Mouse (Mus musculus): ENCODE measurements at regions not wholly inside any gene's neighbourhood (a gene's known extent, or its start where the extent isn't known, plus 50 kb on each side); places are given as distances from the start of the nearest gene placed in this dataset.

DNA sequence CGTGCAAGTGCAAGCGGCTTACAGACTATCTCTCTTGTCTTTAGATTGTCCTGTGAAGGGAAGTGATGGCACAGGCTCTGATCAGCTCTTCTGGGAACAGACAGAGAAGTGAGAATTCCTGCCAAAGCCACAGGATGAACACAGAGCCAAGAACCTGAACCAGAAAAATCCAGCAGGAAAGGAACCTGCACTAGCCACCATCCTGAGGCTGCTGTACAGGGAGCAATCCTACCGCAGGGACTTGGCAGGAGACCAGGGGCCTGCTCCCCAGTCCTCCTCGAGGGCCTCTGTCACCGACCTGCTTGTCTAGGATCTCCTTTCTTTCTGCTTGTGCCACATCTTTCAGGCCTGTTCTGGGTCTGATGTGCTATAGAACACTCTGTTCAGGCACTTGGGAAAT, 65.0 kb upstream of the Polg start:
- Histone ChIP-seq H3K36me3 (ENCODE audit: control insufficient read depth, insufficient read depth) (no peaks in the 10 kb centered on the region), H3K27me3 (ENCODE audit: control insufficient read depth, insufficient read depth, insufficient read length) (peaks cover 88% of the 10 kb centered on the region), H3K79me3 (ENCODE audit: low read depth) (no peaks in the 10 kb centered on the region), H3K79me2 (ENCODE audit: control insufficient read depth, insufficient read depth) (no peaks in the 10 kb centered on the region), H3K4me3 (ENCODE audit: insufficient read depth, poor library complexity, severe bottlenecking) (no peak overlapping the region), H3ac (ENCODE audit: control insufficient read depth, insufficient read length, low read depth) (no peak overlapping the region)
- no peak for TF ChIP-seq CEBPB (IDR thresholded peaks at IDR 0.05; ENCODE audit: low read depth)
- TF ChIP-seq FOSL1 (IDR thresholded peaks at IDR 0.05; ENCODE audit: insufficient read depth, low read length, poor library complexity, severe bottlenecking), result no peak
- no peak for TF ChIP-seq USF1 (IDR thresholded peaks at IDR 0.05; ENCODE audit: low read depth)
- no peak for TF ChIP-seq CTCF (IDR thresholded peaks at IDR 0.05; ENCODE audit: control insufficient read depth, insufficient read depth, insufficient read length)
- TF ChIP-seq MYOG (IDR thresholded peaks at IDR 0.05; ENCODE audit: control insufficient read depth, extremely low read depth, insufficient read length), result no peak
- TF ChIP-seq MYOD1 (IDR thresholded peaks at IDR 0.05; ENCODE audit: control insufficient read depth, insufficient read length, low read depth), result no peak
- TF ChIP-seq MAX (IDR thresholded peaks at IDR 0.05), result no peak

GRCm38 (mm10) chr7:79529480-79529879, 63.3 kb upstream of the Polg start:
- no peak for TF ChIP-seq MYOG (IDR thresholded peaks at IDR 0.05; ENCODE audit: control insufficient read depth, extremely low read depth, insufficient read length)
- no peak for TF ChIP-seq CEBPB (IDR thresholded peaks at IDR 0.05; ENCODE audit: low read depth)
- no peak for TF ChIP-seq USF1 (IDR thresholded peaks at IDR 0.05; ENCODE audit: low read depth)
- no peak for TF ChIP-seq FOSL1 (IDR thresholded peaks at IDR 0.05; ENCODE audit: insufficient read depth, low read length, poor library complexity, severe bottlenecking)
- TF ChIP-seq MAX (IDR thresholded peaks at IDR 0.05), result no peak
- TF ChIP-seq CTCF (IDR thresholded peaks at IDR 0.05; ENCODE audit: control insufficient read depth, insufficient read depth, insufficient read length), result no peak
- no peak for TF ChIP-seq MYOD1 (IDR thresholded peaks at IDR 0.05; ENCODE audit: control insufficient read depth, insufficient read length, low read depth)
- H3K4me3 ChIP-seq (ENCODE audit: insufficient read depth, poor library complexity, severe bottlenecking), result no peak overlapping the region
- no peaks in the 10 kb centered on the region for H3K79me3 ChIP-seq (ENCODE audit: low read depth)
- H3ac ChIP-seq (ENCODE audit: control insufficient read depth, insufficient read length, low read depth), result no peak overlapping the region
- no peaks in the 10 kb centered on the region for H3K36me3 ChIP-seq (ENCODE audit: control insufficient read depth, insufficient read depth)
- H3K79me2 ChIP-seq (ENCODE audit: control insufficient read depth, insufficient read depth), result no peaks in the 10 kb centered on the region
- peaks cover 88% of the 10 kb centered on the region for H3K27me3 ChIP-seq (ENCODE audit: control insufficient read depth, insufficient read depth, insufficient read length)

DNA sequence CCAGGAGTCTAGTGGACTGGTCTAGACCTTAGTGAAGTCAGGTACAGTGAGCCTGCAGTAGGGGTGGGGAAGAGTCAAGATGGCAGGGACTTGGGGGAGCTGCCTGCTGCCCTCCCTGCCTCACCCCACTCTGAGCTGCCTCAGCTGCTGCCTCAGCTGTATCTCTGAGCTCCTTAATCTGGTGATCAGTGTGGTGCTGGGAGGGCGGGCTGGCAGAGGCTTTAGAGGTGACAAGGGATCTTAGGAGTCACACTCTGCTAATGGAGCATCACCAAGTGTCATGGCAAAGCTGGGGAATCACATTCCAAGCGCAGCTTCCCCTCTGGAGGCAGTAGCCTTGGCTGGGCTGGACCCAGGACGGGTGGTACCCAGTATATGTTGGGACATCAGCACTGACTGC, 61.8 kb upstream of the Polg start:
- Histone ChIP-seq H3ac (ENCODE audit: control insufficient read depth, insufficient read length, low read depth) (no peak overlapping the region), H3K4me3 (ENCODE audit: insufficient read depth, poor library complexity, severe bottlenecking) (no peak overlapping the region), H3K79me2 (ENCODE audit: control insufficient read depth, insufficient read depth) (no peaks in the 10 kb centered on the region), H3K27me3 (ENCODE audit: control insufficient read depth, insufficient read depth, insufficient read length) (peaks cover 75% of the 10 kb centered on the region), H3K36me3 (ENCODE audit: control insufficient read depth, insufficient read depth) (no peaks in the 10 kb centered on the region), H3K79me3 (ENCODE audit: low read depth) (no peaks in the 10 kb centered on the region)
- TF ChIP-seq CEBPB (IDR thresholded peaks at IDR 0.05; ENCODE audit: low read depth), result no peak
- no peak for TF ChIP-seq MYOG (IDR thresholded peaks at IDR 0.05; ENCODE audit: control insufficient read depth, extremely low read depth, insufficient read length)
- TF ChIP-seq MYOD1 (IDR thresholded peaks at IDR 0.05; ENCODE audit: control insufficient read depth, insufficient read length, low read depth), result no peak
- no peak for TF ChIP-seq CTCF (IDR thresholded peaks at IDR 0.05; ENCODE audit: control insufficient read depth, insufficient read depth, insufficient read length)

GRCm38 (mm10) chr7:79525690-79526630, 59.8 kb upstream of the Polg start:
- TF ChIP-seq FOSL1 (IDR thresholded peaks at IDR 0.05; ENCODE audit: insufficient read depth, low read length, poor library complexity, severe bottlenecking), result no peak
- no peak for TF ChIP-seq MYOD1 (IDR thresholded peaks at IDR 0.05; ENCODE audit: control insufficient read depth, insufficient read length, low read depth)
- no peak for TF ChIP-seq CEBPB (IDR thresholded peaks at IDR 0.05; ENCODE audit: low read depth)
- no peak for TF ChIP-seq MYOG (IDR thresholded peaks at IDR 0.05; ENCODE audit: control insufficient read depth, extremely low read depth, insufficient read length)
- no peak for TF ChIP-seq CTCF (IDR thresholded peaks at IDR 0.05; ENCODE audit: control insufficient read depth, insufficient read depth, insufficient read length)
- TF ChIP-seq MAX (IDR thresholded peaks at IDR 0.05), result no peak
- no peak for TF ChIP-seq USF1 (IDR thresholded peaks at IDR 0.05; ENCODE audit: low read depth)
- H3K27me3 ChIP-seq (ENCODE audit: control insufficient read depth, insufficient read depth, insufficient read length), result peaks cover 67% of the 10 kb centered on the region
- no peak overlapping the region for H3ac ChIP-seq (ENCODE audit: control insufficient read depth, insufficient read length, low read depth)
- no peak overlapping the region for H3K4me3 ChIP-seq (ENCODE audit: insufficient read depth, poor library complexity, severe bottlenecking)
- H3K36me3 ChIP-seq (ENCODE audit: control insufficient read depth, insufficient read depth), result no peaks in the 10 kb centered on the region
- H3K79me2 ChIP-seq (ENCODE audit: control insufficient read depth, insufficient read depth), result no peaks in the 10 kb centered on the region
- no peaks in the 10 kb centered on the region for H3K79me3 ChIP-seq (ENCODE audit: low read depth)

- H3K27me3 ChIP-seq (ENCODE audit: control insufficient read depth, insufficient read depth, insufficient read length), result peaks cover 61% of the 10 kb centered on the region
- TF ChIP-seq MYOG (IDR thresholded peaks at IDR 0.05; ENCODE audit: control insufficient read depth, extremely low read depth, insufficient read length), result no peak
- TF ChIP-seq CEBPB (IDR thresholded peaks at IDR 0.05; ENCODE audit: low read depth), result no peak
- TF ChIP-seq MYOD1 (IDR thresholded peaks at IDR 0.05; ENCODE audit: control insufficient read depth, insufficient read length, low read depth), result no peak
- no peak for TF ChIP-seq MAX (IDR thresholded peaks at IDR 0.05)
- no peak for TF ChIP-seq FOSL1 (IDR thresholded peaks at IDR 0.05; ENCODE audit: insufficient read depth, low read length, poor library complexity, severe bottlenecking)
- TF ChIP-seq USF1 (IDR thresholded peaks at IDR 0.05; ENCODE audit: low read depth), result no peak
- TF ChIP-seq CTCF (IDR thresholded peaks at IDR 0.05; ENCODE audit: control insufficient read depth, insufficient read depth, insufficient read length), result no peak
- H3K79me2 ChIP-seq (ENCODE audit: control insufficient read depth, insufficient read depth), result no peaks in the 10 kb centered on the region
- no peak overlapping the region for H3ac ChIP-seq (ENCODE audit: control insufficient read depth, insufficient read length, low read depth)
- H3K79me3 ChIP-seq (ENCODE audit: low read depth), result no peaks in the 10 kb centered on the region
- H3K4me3 ChIP-seq (ENCODE audit: insufficient read depth, poor library complexity, severe bottlenecking), result no peak overlapping the region
- no peaks in the 10 kb centered on the region for H3K36me3 ChIP-seq (ENCODE audit: control insufficient read depth, insufficient read depth)
Observed at GRCm38 (mm10) chr7:79524921-79525320, 58.8 kb upstream of the Polg start.
